Mouse (Mus musculus) naive thymus-derived CD4-positive, alpha-beta T cell, adult 2 months (primary cell): ENCODE measurements at regions not wholly inside any gene's neighbourhood (a gene's known extent, or its start where the extent isn't known, plus 50 kb on each side); places are given as distances from the start of the nearest gene placed in this dataset.

Experiments used
- DNase-seq: peaks from one replicate; pipeline ENCODE4 v3.0.0-alpha.2; 2011; ENCODE audit warnings: low read depth

- no peak for DNase-seq
These were observed 51.3 kb upstream of the Mki67 start for GRCm38 (mm10) chr7:135767493-135767892.

DNA sequence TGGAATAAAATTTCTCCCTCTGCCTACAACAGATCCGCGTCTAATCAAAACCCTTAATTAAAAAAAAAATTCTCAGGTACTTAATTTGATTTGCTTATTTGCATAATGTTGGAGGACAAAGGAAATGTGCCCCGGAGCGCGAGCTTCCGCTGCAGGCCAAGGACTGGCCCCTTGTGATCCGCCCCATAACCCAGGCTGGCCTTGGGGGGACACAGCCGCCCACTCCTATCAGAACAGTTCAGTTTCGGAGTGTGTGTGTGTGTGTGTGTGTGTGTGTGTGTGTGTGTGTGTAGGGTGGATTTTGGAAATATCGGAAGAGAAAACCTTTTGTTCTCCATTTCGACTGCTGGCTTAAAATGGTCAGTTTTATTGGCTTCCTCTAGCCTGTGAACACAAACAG, 51.9 kb upstream of the Mki67 start:
- DNase-seq, result no peak

- DNase-seq, result peak; percentile 58
These were observed 52.4 kb upstream of the Mki67 start for GRCm38 (mm10) chr7:135768592-135768991.

DNA sequence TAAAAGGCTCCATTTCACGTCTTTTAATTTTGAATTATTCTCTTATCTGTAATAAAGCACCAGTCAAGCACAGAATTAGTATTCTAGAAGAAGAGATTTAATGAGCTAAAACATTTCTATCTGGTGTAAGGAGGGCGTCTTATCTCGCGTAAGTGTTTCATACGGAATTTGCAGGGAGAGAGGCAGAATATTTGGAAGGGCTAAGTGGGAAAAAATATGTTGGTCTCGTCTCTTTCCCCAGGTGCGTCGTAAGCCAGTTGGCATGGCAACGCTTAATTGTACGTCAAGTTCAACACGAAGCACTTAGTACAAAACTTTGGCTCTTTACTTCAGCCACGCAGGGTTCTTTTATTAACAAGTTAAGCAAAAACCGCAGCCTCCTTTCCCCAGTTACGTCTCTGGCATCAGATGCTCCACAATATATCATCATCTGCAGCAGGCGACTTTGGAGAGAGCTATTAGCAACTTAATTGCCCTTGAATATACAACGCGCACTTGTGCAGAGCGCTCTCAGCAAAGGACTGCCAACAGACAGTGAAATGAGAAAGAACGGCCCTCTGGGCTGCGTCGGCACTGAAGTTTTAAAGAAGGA, 53.0 kb upstream of the Mki67 start:
- DNase-seq, result no peak

GRCm38 (mm10) chr7:135770051-135770450, 53.9 kb upstream of the Mki67 start:
- no peak for DNase-seq

- no peak for DNase-seq
These were observed 59.8 kb upstream of the Mki67 start for GRCm38 (mm10) chr7:135775832-135776433.

- no peak for DNase-seq
These were observed 74.0 kb upstream of the Mki67 start for GRCm38 (mm10) chr7:135790167-135790566.

DNA sequence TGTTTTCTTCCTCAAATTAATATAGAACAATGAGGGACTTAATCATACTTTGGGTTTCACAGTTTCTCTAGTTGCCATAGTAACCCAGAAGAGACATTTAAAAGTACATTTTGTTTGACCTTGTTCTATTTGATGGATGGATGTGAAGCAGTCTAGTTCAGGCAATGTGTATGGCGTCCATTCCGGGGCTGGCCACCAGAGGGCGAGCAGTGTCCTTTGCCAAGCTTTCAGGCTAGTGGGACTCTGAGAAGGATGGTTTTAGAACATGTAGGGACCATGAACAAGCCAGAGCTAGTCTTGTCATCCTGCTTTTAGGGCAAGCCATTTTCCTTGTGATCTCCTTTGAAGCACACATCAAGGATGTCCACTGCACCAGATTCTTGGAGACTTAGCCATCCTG, 74.8 kb upstream of the Mki67 start:
- DNase-seq, result peak; percentile 50

GRCm38 (mm10) chr7:135791953-135792690, 76.0 kb upstream of the Mki67 start:
- no peak for DNase-seq

DNA sequence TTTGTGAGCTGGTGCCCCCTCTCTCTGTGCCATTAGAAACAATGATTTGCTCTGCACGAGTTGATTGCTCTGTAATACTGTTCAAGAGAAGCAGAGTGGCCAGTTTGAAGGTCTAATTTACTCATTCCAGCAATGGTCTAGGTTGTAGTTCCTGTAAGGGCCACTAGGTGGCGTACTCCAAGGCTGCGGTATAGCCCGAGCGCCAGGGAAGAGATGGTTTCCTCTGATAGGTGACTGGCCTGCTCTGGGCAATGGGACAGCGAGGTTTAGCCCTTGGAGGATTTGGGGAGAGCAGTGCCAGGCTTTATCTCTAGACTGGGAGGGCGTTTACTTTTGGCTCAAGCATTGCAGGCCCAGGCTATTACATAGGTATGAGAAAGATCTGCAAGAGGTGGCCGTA, 76.8 kb upstream of the Mki67 start:
- DNase-seq, result peak; percentile 50

DNA sequence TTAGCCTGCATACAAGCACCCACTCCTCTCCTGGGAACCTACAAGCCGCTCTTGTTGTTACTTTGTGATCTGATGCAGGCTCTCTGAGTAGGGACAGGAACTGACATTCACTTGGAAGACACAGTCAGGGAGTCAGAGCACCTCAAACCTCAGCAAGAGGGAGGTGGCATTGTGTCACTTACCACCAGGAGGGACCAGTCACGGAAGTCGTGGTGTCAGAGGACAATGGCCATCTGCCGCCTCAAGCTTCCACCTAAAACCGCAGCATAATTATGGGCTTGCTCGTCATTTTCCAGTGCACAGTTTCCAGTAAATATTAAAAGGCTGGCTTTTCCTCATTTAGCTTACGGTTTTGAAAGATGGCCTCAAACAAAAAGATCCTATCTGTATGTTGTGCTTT, 78.1 kb upstream of the Mki67 start:
- no peak for DNase-seq

DNA sequence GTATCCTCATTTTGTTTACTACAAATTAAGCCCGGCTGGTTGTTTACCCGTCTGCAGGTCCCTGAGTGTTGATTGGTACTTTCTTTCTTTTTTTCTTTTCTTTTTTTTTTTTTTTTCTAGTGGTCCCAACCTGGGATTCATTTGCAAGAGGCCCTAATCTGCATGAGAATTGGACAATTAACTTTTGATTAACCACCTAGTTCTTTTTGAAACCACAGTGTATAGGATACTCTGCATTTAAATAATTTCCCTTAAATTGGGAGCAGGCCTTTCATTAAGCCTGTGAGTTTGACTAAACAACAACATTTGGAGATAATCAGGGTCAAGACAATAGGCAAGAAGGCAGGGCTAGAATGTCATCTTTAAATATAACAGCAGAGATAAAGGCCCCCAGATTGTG, 78.5 kb upstream of the Mki67 start:
- no peak for DNase-seq

- no peak for DNase-seq
These were observed 82.3 kb upstream of the Mki67 start for GRCm38 (mm10) chr7:135798441-135798840.

DNA sequence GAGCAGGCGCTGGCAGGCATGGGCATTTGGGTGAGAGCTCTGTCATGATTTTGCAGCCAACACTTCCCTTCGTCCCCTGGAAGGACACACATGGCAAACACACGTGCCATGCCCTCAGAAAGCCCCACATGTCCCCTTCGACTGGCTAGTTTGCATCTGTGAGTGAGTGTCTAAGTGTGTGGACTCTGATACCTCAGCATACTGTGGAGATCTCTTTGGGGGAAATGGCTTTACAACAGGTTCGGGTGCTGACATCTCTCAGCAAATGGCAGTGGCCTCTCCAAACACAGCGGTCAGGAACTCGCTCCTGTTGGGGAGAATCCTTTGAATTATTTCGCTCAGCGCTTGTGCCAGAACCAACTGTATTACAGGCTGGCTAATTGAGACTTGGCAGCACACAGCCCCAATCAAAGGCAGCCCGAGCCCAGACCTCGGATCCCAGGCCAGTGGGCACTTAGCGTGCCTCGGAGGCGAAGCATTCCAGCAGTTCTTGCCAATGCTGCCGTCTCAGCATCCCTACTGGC, 86.5 kb upstream of the Mki67 start:
- DNase-seq, result no peak

- DNase-seq, result no peak
These were observed 88.6 kb upstream of the Mki67 start for GRCm38 (mm10) chr7:135804730-135805129.

- no peak for DNase-seq
These were observed 90.0 kb upstream of the Mki67 start for GRCm38 (mm10) chr7:135806139-135806538.

DNA sequence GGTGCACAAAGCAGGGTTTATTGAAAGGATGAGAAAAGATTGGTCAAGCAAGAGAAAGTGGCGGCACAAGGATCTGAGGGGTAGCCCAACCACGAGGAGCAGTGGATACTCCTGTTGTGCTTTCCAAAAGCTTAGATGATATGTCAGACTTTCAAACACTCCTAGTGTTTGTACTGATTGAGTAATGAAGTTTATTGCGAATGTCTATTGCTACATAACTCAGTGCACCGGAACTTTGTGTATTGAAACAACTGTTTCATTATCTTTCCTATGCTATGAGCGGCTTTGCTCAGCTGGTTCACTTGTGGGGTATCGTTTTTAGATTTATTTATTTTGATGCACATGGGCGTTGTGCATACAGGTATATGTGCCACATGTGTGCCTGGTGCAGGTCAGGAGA, 90.5 kb upstream of the Mki67 start:
- no peak for DNase-seq

GRCm38 (mm10) chr7:135809167-135809566, 93.0 kb upstream of the Mki67 start:
- DNase-seq, result no peak

GRCm38 (mm10) chr7:135809751-135810379, 93.7 kb upstream of the Mki67 start:
- no peak for DNase-seq

DNA sequence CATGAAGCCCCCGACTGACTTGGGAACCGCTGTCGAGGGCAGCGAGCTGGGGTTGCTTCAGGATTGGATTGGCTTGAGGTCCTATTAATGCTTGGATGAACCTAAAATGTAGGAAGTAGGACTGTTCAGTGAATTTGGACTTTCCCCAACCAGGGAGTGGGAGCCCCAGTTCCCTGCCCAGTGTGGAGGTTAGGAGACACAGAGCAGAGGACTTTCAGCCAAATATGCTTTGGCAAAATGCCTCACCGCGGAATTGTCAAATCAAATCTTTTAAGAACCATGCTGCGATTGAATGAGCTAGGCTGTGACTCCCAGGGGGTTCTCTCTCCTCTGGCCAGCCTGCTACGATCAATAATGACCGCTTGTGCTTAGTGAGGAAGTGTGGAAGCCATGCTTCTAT, 94.8 kb upstream of the Mki67 start:
- DNase-seq, result no peak

DNA sequence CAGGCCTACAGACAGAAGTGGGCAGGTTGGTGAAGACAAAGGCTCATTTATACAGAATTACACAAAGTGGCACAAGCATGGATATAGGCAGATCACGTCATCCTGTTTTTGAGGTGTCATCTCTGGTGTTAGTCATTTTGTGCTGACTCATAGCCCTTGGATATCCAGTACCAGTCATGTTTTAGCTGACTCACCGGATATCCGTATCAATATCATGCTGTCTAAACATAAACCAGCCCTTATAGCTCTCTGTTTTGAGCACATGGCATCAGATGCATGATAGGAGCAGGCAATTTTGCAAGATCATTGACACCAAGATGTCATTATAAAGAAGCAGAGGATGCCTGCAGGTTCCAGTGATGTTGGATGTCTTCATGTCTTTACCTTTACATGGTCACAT, 97.5 kb upstream of the Mki67 start:
- no peak for DNase-seq

DNA sequence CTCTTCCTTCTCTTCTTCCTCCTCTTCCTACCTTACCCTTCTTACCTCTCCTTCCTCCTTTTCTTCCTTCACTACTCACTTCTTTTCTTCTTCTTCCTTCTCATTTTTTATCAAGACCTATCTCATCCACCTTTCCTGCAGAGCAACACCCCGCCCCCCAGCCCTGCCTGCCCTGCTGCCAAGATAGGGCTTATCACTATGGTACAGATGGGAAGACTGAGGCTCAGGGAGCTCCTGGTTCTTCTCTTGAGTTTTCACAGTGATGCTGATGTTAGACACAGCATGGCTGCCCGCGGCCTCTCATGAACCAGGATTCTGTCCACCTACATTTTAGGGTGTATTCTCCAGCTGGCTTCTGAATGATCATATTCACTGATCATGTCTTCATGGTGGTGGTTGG, 100.0 kb upstream of the Mki67 start:
- no peak for DNase-seq

DNA sequence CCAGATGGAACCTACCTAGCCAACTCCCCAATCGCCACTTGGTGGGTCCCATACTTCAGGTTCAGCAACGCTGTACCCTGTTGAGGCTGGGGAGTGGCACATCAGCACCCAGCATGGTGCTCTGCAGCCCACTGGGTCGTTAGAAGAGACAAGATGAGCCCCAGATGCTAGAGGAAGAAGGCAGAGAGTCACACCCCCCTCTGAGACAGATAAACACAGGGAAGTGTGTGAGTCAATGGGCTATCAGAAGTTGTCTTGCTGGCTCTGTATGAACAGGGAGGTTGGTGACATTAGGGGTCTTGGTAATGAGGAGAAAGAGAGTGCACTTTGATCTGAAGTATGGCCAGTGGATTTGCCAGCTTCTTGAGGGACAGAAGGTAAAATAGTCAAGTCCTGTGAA, 101.7 kb upstream of the Mki67 start:
- no peak for DNase-seq
